Mouse (Mus musculus) MEL (cell line): Measurements from ENCODE around the gene Zfp654. TPM values are rescaled to one million over a fixed set of nuclear protein-coding genes. Genes with fewer than 3 reads are reported as not detected.

ENCODE experiments used
- DNase-seq: peaks from one replicate; pipeline ENCODE4 v3.0.0; 2011; ENCODE audit warnings: low read depth, low spot score
- H3K27ac ChIP-seq: 2 replicates; pipeline ENCODE4 v1.5.1; 2012; ENCODE audit warnings: low read depth, mild to moderate bottlenecking, control low read depth, low read length, moderate library complexity; ENCODE audit not compliant: control insufficient read depth
- H3K27me3 ChIP-seq, 2 experiments: fragments of 150-350 bp in 1 of 2; sonication (generic) in 1 of 2; 2 replicates each; pipeline ENCODE4 v1.6.1; 2012; ENCODE audit warnings: low read length in 2 of 2, mild to moderate bottlenecking in 2 of 2, improper control_type of control experiment in 1 of 2, moderate library complexity in 1 of 2; ENCODE audit not compliant: insufficient read depth in 2 of 2, control insufficient read depth in 1 of 2
- H3K36me3 ChIP-seq, 2 experiments: 2 replicates each; pipeline ENCODE4 v1.6.1; 2012 to 2014; ENCODE audit warnings: low read length in 2 of 2, improper control_type of control experiment in 1 of 2, inconsistent platforms in 1 of 2, mild to moderate bottlenecking in 1 of 2; ENCODE audit not compliant: insufficient read depth in 2 of 2, control insufficient read depth in 1 of 2
- H3K4me1 ChIP-seq, 2 experiments: fragments of 150-350 bp in 1 of 2; sonication (generic) in 1 of 2; 2 replicates each; pipeline ENCODE4 v1.6.1; 2012; ENCODE audit warnings: low read length in 2 of 2, improper control_type of control experiment in 1 of 2, mild to moderate bottlenecking in 1 of 2; ENCODE audit not compliant: insufficient read depth in 2 of 2, control insufficient read depth in 1 of 2
- H3K4me3 ChIP-seq, 2 experiments: fragments of 150-350 bp in 1 of 2; sonication (generic) in 1 of 2; 2 replicates each; pipeline ENCODE4 v1.5.1; 2012; ENCODE audit warnings: low read depth in 2 of 2, low read length in 2 of 2, mild to moderate bottlenecking in 2 of 2, moderate library complexity in 2 of 2, control low read depth in 1 of 2, improper control_type of control experiment in 1 of 2; ENCODE audit not compliant: control insufficient read depth in 1 of 2, insufficient read depth in 1 of 2
- H3K79me2 ChIP-seq: 2 replicates; pipeline ENCODE4 v1.6.1; 2012; ENCODE audit warnings: mild to moderate bottlenecking, low read length, moderate library complexity; ENCODE audit not compliant: control insufficient read depth, poor library complexity, insufficient read depth
- H3K9ac ChIP-seq: 2 replicates; pipeline ENCODE4 v1.6.1; 2012; ENCODE audit warnings: low read depth, mild to moderate bottlenecking, control low read depth, low read length, moderate library complexity; ENCODE audit not compliant: control insufficient read depth, poor library complexity, severe bottlenecking
- H3K9me3 ChIP-seq: fragments of 150-350 bp; sonication (generic); replicated peaks from 2 replicates; pipeline ENCODE4 v1.6.1; 2012; ENCODE audit warnings: mild to moderate bottlenecking, low read length, improper control_type of control experiment, moderate library complexity; ENCODE audit not compliant: insufficient read depth
- CHD1 ChIP-seq: IDR thresholded peaks from 2 replicates; pipeline ENCODE4 v1.6.1; 2012; ENCODE audit warnings: low read depth, mild to moderate bottlenecking, inconsistent platforms, low read length, improper control_type of control experiment
- CHD2 ChIP-seq: IDR thresholded peaks from 2 replicates; pipeline ENCODE4 v1.6.1; 2011; ENCODE audit warnings: low read length, improper control_type of control experiment
- E2F4 ChIP-seq: IDR thresholded peaks from 2 replicates; pipeline ENCODE4 v1.6.1; 2011; ENCODE audit warnings: low read depth, low read length, improper control_type of control experiment, borderline replicate concordance
- ELF1 ChIP-seq: IDR thresholded peaks from 2 replicates; pipeline ENCODE4 v1.6.1; 2014; ENCODE audit warnings: low read depth, mild to moderate bottlenecking, inconsistent platforms, low read length, improper control_type of control experiment, moderate library complexity
- EP300 ChIP-seq, 2 experiments: IDR thresholded peaks; 2 replicates each; pipeline ENCODE4 v1.6.1; 2011; ENCODE audit warnings: improper control_type of control experiment in 2 of 2, low read length in 2 of 2, low read depth in 1 of 2, mild to moderate bottlenecking in 1 of 2
- GATA1 ChIP-seq: IDR thresholded peaks from 2 replicates; pipeline ENCODE4 v1.6.1; 2011; ENCODE audit warnings: low read depth, low read length, improper control_type of control experiment
- HCFC1 ChIP-seq: IDR thresholded peaks from 2 replicates; pipeline ENCODE4 v1.6.1; 2012; ENCODE audit warnings: low read depth, mild to moderate bottlenecking, inconsistent platforms, low read length, improper control_type of control experiment, moderate library complexity
- KAT2A ChIP-seq: conservative IDR thresholded peaks from 2 replicates; pipeline ENCODE4 v1.6.1; 2012; ENCODE audit warnings: low read depth, low read length, improper control_type of control experiment, inconsistent platforms
- MAZ ChIP-seq: IDR thresholded peaks from 2 replicates; pipeline ENCODE4 v1.6.1; 2012; ENCODE audit warnings: low read depth, mild to moderate bottlenecking, inconsistent platforms, low read length, improper control_type of control experiment
- MXI1 ChIP-seq: IDR thresholded peaks from 2 replicates; pipeline ENCODE4 v1.6.1; 2011; ENCODE audit warnings: mild to moderate bottlenecking, low read depth, low read length, improper control_type of control experiment
- MYB ChIP-seq: IDR thresholded peaks from 2 replicates; pipeline ENCODE4 v1.6.1; 2011; ENCODE audit warnings: mild to moderate bottlenecking, low read depth, low read length, improper control_type of control experiment
- MYC ChIP-seq: IDR thresholded peaks from 2 replicates; pipeline ENCODE4 v1.6.1; 2011; ENCODE audit warnings: low read depth, mild to moderate bottlenecking, low read length, improper control_type of control experiment, moderate library complexity
- NELFE ChIP-seq: IDR thresholded peaks from 2 replicates; pipeline ENCODE4 v1.6.1; 2011; ENCODE audit warnings: low read depth, low read length, improper control_type of control experiment
- NRF1 ChIP-seq: IDR thresholded peaks from 2 replicates; pipeline ENCODE4 v1.6.1; 2014; ENCODE audit warnings: low read depth, mild to moderate bottlenecking, inconsistent platforms, low read length, improper control_type of control experiment, moderate library complexity; ENCODE audit not compliant: poor library complexity, insufficient read depth, severe bottlenecking
- POLR2A ChIP-seq, 2 experiments: IDR thresholded peaks; 2 replicates each; pipeline ENCODE4 v1.6.1; 2011 to 2012; ENCODE audit warnings: low read length in 2 of 2, mild to moderate bottlenecking in 2 of 2, control low read depth in 1 of 2, improper control_type of control experiment in 1 of 2, low read depth in 1 of 2, moderate library complexity in 1 of 2; ENCODE audit not compliant: control insufficient read depth in 1 of 2, insufficient read depth in 1 of 2, poor library complexity in 1 of 2
- SIN3A ChIP-seq: IDR thresholded peaks from 2 replicates; pipeline ENCODE4 v1.6.1; 2012; ENCODE audit warnings: low read length, improper control_type of control experiment, inconsistent platforms
- SMC3 ChIP-seq: IDR thresholded peaks from 2 replicates; pipeline ENCODE4 v1.6.1; 2011; ENCODE audit warnings: low read depth, low read length, improper control_type of control experiment
- TBP ChIP-seq: IDR thresholded peaks from 2 replicates; pipeline ENCODE4 v1.8.0; 2011; ENCODE audit warnings: low read depth, low read length, improper control_type of control experiment
- USF1 ChIP-seq: IDR thresholded peaks from 2 replicates; pipeline ENCODE4 v1.6.1; 2014; ENCODE audit warnings: low read depth, mild to moderate bottlenecking, inconsistent platforms, low read length, improper control_type of control experiment, moderate library complexity
- USF2 ChIP-seq, 2 experiments: IDR thresholded peaks; 2 replicates each; pipeline ENCODE4 v1.6.1; 2011 to 2012; ENCODE audit warnings: improper control_type of control experiment in 2 of 2, low read length in 2 of 2, borderline replicate concordance in 1 of 2, inconsistent platforms in 1 of 2, low read depth in 1 of 2, mild to moderate bottlenecking in 1 of 2; ENCODE audit not compliant: insufficient read depth in 1 of 2
- ZC3H11A ChIP-seq: IDR thresholded peaks from 2 replicates; pipeline ENCODE4 v1.6.1; 2012; ENCODE audit warnings: low read depth, mild to moderate bottlenecking, inconsistent platforms, low read length, improper control_type of control experiment
- ZMIZ1 ChIP-seq: IDR thresholded peaks from 2 replicates; pipeline ENCODE4 v1.6.1; 2012; ENCODE audit warnings: low read depth, mild to moderate bottlenecking, inconsistent platforms, low read length, improper control_type of control experiment, moderate library complexity
- ZNF384 ChIP-seq: IDR thresholded peaks from 2 replicates; pipeline ENCODE4 v1.6.1; 2012; ENCODE audit warnings: low read depth, mild to moderate bottlenecking, inconsistent platforms, low read length, improper control_type of control experiment
- polyA plus RNA-seq, 2 experiments: library from polyadenylated mRNA; stranded (reverse) in 1 of 2; unstranded in 1 of 2; fragments of >175 nt in 1 of 2; fragments of >200 nt in 1 of 2; gene quantifications; 2 replicates each; pipeline versions ENCODE4 v1.2.1 to v1.2.4; 2012; ENCODE audit warnings: low replicate concordance in 2 of 2, low read depth in 1 of 2; ENCODE audit not compliant: insufficient read length in 2 of 2, insufficient read depth in 1 of 2, missing spikeins in 1 of 2
- total RNA-seq: library from RNA; depleted of rRNA; stranded (reverse); fragments of 300-350 nt; gene quantifications from 2 replicates; pipeline ENCODE4 v1.2.3, GENCODE M21; 2012

The Zfp654 gene
- total and polyA plus RNA-seq, 3 experiments = 5.0 to 61.6 (median 6.9) TPM

DNA sequence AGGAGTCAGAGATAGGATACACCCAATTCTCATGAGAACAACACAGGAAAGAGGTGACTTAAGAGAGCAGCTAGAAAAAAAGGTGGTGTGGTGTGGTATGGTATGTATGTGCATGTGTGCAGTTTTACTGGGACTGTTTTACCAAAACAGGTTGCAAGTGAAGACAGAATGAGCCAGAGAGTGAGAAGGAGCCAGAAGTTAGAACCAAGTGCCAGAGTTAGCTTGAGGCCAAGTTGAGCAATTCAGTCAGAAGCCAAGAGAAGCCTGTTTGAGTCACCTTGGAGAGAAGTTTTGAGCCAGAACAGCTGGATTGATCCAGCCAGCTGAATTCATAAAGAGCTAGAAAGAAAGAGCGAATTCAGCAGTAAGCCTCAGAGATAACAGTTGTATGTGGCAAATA lies 75.9 kb downstream of the Zfp654 start:
- no peak overlapping the region for H3K4me3 ChIP-seq
- peaks cover 3% of the 10 kb centered on the region for H3K79me2 ChIP-seq
- no peaks in the 10 kb centered on the region for H3K27me3 ChIP-seq
- 0 out of 4 replicates have a peak, but pooled peaks cover 0 to 3% of the 10 kb centered on the region in 2 experiments for H3K4me1 ChIP-seq
- DNase-seq = no peak
- H3K9ac ChIP-seq = no peak overlapping the region
- peaks cover 0 to 3% of the 10 kb centered on the region in 2 experiments; a peak in 3 of 4 replicates for H3K36me3 ChIP-seq
- H3K9me3 ChIP-seq = no peaks in the 10 kb centered on the region
- no peak overlapping the region for H3K27ac ChIP-seq
- no peak for TF ChIP-seq E2F4
- no peak for TF ChIP-seq MXI1
- no peak for TF ChIP-seq KAT2A
- TF ChIP-seq CHD1 = no peak
- no peak for TF ChIP-seq ZC3H11A
- no peak for TF ChIP-seq EP300 (IDR thresholded peaks at IDR 0.05; ENCODE audit: low read depth in 1 of 2, low read length in 2 of 2)

DNA sequence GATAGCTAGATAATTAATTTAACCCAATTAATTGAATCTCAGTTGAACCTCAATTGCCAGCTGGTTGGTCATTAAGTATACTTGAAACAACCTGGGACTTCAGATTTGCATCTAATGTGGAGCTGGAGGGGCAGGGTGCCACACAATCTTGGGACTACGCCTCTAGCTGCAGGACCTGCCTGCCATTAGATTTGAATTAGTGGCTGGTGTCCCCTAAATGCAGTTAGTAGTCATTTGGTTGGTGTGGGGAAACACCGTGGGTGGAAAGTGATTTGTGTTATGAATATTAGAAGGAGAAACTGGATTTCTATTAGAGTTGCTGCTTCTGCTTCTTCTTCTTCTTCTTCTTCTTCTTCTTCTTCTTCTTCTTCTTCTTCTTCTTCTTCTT lies 80.0 kb downstream of the Zfp654 start:
- H3K4me3 ChIP-seq = peak overlapping the region; percentile 69 to 87; a peak in 3 of 4 replicates
- H3K79me2 ChIP-seq = peaks cover 13% of the 10 kb centered on the region
- peak overlapping the region; percentile 74 for H3K9ac ChIP-seq
- peaks cover 6% of the 10 kb centered on the region in 2 experiments for H3K4me1 ChIP-seq
- H3K36me3 ChIP-seq = peaks cover 9 to 27% of the 10 kb centered on the region in 2 experiments
- no peaks in the 10 kb centered on the region for H3K27me3 ChIP-seq
- no peaks in the 10 kb centered on the region for H3K9me3 ChIP-seq
- no peak for DNase-seq
- H3K27ac ChIP-seq = peak overlapping the region; percentile 75; the same call in 1 of the 2 replicates
- TF ChIP-seq ZNF384 (0 out of 2 replicates have a peak, but pooled peaks have one; percentile 6), TBP (no peak)

DNA sequence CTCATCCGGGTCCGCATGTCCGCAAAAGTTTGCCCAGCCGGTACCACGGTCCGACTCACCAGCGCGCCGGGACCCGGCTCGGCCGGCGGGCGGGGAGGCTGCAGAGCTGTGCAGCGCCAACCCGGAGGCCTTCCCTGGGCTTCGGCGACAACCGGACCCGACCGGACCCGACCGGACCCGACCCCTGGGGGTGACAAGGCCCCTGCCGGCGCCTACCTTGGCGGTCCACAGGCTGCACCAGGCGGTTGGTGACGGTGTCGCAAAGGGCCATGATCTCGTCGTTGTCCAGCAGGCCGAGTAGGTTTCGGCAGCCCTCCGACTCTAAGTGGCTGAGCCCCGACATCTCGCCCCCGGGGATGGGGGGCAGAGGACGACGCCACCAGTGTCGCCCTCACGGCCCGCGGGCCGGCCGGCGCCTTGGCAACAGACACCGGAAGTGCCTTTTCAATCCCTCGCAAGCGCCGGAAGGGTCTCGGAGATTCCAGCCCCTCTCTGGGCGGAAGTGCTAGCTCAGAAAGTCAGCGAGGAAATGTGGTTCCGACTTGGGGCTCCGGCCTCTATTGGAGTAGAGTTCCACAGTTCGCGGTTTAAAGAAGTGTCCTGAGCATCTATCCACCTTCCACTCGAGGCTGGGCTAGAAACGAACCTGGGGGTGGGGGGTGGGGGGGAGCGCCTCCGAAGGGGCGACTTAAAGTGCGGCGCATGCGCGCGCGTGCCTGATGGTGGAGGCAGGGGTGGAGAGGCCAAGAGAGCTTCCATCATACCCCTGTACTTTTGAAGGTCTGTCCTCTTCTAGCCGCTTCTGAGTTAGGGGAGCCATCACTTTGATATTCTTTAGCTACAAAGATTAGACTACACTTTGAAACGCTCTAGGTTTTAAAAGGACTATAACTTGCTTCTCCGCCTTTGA lies 80.7 kb downstream of the Zfp654 start, which contains the start of gene 4930453N24Rik:
4930453N24Rik (minus strand) TSS at position 641 of the 910 bp plus-strand sequence.
- H3K9ac ChIP-seq = peak within 1 kb of the TSS; percentile 74
- peak; percentile 96 for DNase-seq
- TF ChIP-seq POLR2A (IDR thresholded peaks at IDR 0.05; ENCODE audit: control insufficient read depth in 1 of 2, insufficient read depth in 1 of 2, low read depth in 1 of 2, low read length in 2 of 2, poor library complexity in 1 of 2) = peak; percentile 70 to 82
- 0 out of 2 replicates have a peak, but pooled peaks have one; percentile 11 for TF ChIP-seq USF1
- no peak for TF ChIP-seq MYB
- peak; percentile 83 for TF ChIP-seq SIN3A
- TF ChIP-seq TBP = peak; percentile 89
- no peak for TF ChIP-seq USF2 (IDR thresholded peaks at IDR 0.05; ENCODE audit: borderline replicate concordance in 1 of 2, insufficient read depth in 1 of 2, low read depth in 1 of 2, low read length in 2 of 2)
- TF ChIP-seq CHD2 = no peak
- peak; percentile 63; the same call in 1 of the 2 replicates for TF ChIP-seq MYC
- TF ChIP-seq MXI1 = peak; percentile 31
- peak; percentile 88 for TF ChIP-seq NRF1
- peak; percentile 92 for TF ChIP-seq HCFC1
- peak; percentile 27; the same call in 1 of the 2 replicates for TF ChIP-seq ZMIZ1
- no peak for TF ChIP-seq EP300 (IDR thresholded peaks at IDR 0.05; ENCODE audit: low read depth in 1 of 2, low read length in 2 of 2)
- TF ChIP-seq ELF1 = peak; percentile 95
- TF ChIP-seq GATA1 = no peak
- TF ChIP-seq MAZ = peak; percentile 68; the same call in 1 of the 2 replicates
- peak; percentile 84 for TF ChIP-seq NELFE
- TF ChIP-seq KAT2A = peak; percentile 71
- TF ChIP-seq SMC3 = no peak

More for the DNA sequence above, 80.7 kb downstream of the Zfp654 start, which contains the start of gene 4930453N24Rik:
- H3K4me1 ChIP-seq = peaks cover 6% of the 10 kb centered on the region in 2 experiments
- peak within 1 kb of the TSS; percentile 69 to 87 for H3K4me3 ChIP-seq
- peak within 1 kb of the TSS; percentile 75 for H3K27ac ChIP-seq
- H3K36me3 ChIP-seq = peaks cover 9 to 27% of the 10 kb centered on the region in 2 experiments
- peaks cover 13% of the 10 kb centered on the region for H3K79me2 ChIP-seq
- H3K9me3 ChIP-seq = no peaks in the 10 kb centered on the region
- no peaks in the 10 kb centered on the region for H3K27me3 ChIP-seq
